Mouse (Mus musculus) midbrain, embryonic 10.5 days (tissue): ENCODE measurements at regions not wholly inside any gene's neighbourhood (a gene's known extent, or its start where the extent isn't known, plus 50 kb on each side); places are given as distances from the start of the nearest gene placed in this dataset.

Source experiments
- DNase-seq: peaks from one replicate; pipeline ENCODE4 v3.0.0-alpha.2; 2017; ENCODE audit warnings: low spot score
- H3K27ac ChIP-seq: fragments of 300-500 bp; sonication (generic); replicated peaks from 2 replicates; pipeline ENCODE4 v1.5.1; 2016; ENCODE audit warnings: mild to moderate bottlenecking
- H3K27me3 ChIP-seq: fragments of 300-500 bp; sonication (generic); 2 replicates; pipeline ENCODE4 v1.6.1; 2016; ENCODE audit warnings: low read depth, mild to moderate bottlenecking; ENCODE audit not compliant: poor library complexity, severe bottlenecking
- H3K36me3 ChIP-seq: fragments of 300-500 bp; sonication (generic); 2 replicates; pipeline ENCODE4 v1.6.1; 2016; ENCODE audit warnings: mild to moderate bottlenecking, moderate library complexity
- H3K4me1 ChIP-seq: fragments of 300-500 bp; sonication (generic); 2 replicates; pipeline ENCODE4 v1.6.1; 2016
- H3K4me3 ChIP-seq: fragments of 300-500 bp; sonication (generic); 2 replicates; pipeline ENCODE4 v1.5.1; 2016; ENCODE audit warnings: mild to moderate bottlenecking, moderate library complexity
- H3K9me3 ChIP-seq: fragments of 300-500 bp; sonication (generic); replicated peaks from 2 replicates; pipeline ENCODE4 v1.6.1; 2016; ENCODE audit warnings: mild to moderate bottlenecking
- WGBS: fragments of 180-500 bp; shearing (Covaris S2); methylation state at CpG from one replicate; pipeline ENCODE4 v1.1.7; 2016; 5-methylcytosine and 5-hydroxymethylcytosine counted together

DNA sequence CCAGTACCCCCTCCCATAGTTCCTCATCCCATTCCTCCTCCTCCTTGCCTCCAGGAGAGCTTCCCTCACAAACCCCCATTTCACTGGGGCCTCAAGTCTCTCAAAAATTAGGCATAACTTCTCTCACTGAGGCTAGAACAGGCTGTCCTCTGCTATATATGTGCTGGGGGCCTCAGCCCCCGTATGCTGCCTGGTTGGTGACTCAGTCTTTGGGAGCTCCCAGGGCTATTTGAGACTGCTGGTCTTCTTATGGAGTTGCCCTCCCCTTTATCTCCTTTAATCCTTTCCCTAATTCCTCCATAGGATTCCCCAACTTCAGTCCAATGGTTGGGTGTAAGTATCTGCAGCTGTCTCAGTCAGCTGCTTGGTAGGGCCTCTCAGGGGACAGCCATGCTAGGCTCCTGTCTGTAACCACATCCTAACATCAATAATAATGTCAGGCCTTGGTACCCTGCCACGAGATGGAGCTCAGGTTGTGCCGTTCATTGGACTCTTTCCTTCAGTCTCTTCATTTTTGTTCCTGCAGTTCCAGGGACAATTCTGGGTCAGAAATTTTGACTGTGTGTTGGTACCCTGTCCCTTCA lies 1126.1 kb upstream of the Lrrc6 start:
- 85% methylated on average over 3 of the region's 3 CpGs for WGBS
- Histone ChIP-seq H3K4me1 (no peaks in the 10 kb centered on the region), H3K27ac (no peak overlapping the region), H3K4me3 (no peak overlapping the region), H3K36me3 (no peaks in the 10 kb centered on the region), H3K27me3 (no peaks in the 10 kb centered on the region), H3K9me3 (0 out of 2 replicates have a peak, but pooled peaks cover 2% of the 10 kb centered on the region)
- no peak for DNase-seq

DNA sequence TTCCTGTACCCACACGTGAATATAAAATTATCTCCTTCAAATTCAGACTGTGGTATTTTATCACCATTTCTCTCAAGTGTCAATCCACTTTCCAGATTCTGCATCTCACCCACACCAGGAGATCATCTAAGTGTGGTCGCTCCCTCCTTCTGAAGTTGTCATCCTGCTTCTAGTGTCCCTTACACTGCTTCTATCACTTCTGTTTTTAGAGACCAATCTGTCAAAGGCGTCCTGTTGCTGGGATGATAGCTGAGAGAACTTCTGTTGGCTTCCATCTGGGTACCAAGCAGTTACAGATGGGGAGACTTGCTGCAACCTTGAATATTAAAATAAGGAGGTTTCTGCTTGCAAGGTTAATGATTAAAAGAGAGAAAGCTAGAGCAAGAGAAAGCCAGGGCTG lies 1111.2 kb upstream of the Lrrc6 start:
- Histone ChIP-seq H3K36me3 (no peaks in the 10 kb centered on the region), H3K27me3 (no peaks in the 10 kb centered on the region), H3K27ac (no peak overlapping the region), H3K4me1 (no peaks in the 10 kb centered on the region), H3K9me3 (no peaks in the 10 kb centered on the region), H3K4me3 (no peak overlapping the region)
- 84% methylated on average over 3 of the region's 3 CpGs for WGBS
- no peak for DNase-seq

DNA sequence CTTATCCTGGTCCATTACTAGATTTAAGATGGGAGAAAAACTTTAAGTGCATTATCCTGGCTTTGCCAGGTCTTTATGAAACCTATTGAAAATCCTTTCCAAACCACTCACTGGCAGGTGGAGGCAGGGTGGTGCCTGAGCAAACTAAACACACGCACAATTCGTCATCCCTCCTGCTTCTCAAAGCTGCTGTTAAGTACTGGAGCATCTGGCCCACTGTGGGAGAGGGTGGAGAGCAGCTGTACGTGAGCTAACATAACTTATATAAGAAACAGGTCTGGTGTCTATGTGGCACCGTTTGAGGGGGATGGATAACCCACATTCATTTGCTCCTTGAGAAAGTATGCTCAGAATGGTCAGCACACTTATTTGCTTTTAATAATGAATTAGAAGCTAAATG lies 1097.7 kb upstream of the Lrrc6 start:
- H3K9me3 ChIP-seq: no peaks in the 10 kb centered on the region
- no peak for DNase-seq
- H3K36me3 ChIP-seq: no peaks in the 10 kb centered on the region
- no peak overlapping the region for H3K27ac ChIP-seq
- WGBS: 85% methylated on average over 4 of the region's 4 CpGs
- no peaks in the 10 kb centered on the region for H3K27me3 ChIP-seq
- H3K4me3 ChIP-seq: no peak overlapping the region
- no peaks in the 10 kb centered on the region for H3K4me1 ChIP-seq

DNA sequence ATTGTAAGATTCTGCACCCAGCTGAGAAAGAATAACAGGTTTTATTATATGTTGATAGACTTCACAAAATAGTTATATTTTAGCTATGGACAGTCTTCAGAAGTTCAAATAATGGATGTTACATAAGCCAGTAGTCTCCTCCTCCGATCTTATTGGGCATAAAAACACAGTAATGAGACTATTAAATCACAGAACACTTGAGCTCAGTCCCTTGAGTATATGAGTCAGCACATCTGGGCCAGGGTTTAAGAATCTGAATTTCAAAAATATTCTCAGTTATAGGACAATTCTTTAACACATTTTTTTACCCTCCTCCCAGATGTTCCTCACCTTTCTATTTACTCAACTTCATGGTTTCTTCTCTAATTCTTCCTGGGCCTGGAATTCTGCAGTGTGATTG lies 1075.9 kb upstream of the Lrrc6 start:
- 91% methylated on average over 1 of the region's 1 CpGs for WGBS
- Histone ChIP-seq H3K27me3 (no peaks in the 10 kb centered on the region), H3K4me3 (no peak overlapping the region), H3K36me3 (no peaks in the 10 kb centered on the region), H3K9me3 (no peaks in the 10 kb centered on the region), H3K27ac (no peak overlapping the region), H3K4me1 (no peaks in the 10 kb centered on the region)
- DNase-seq: no peak

DNA sequence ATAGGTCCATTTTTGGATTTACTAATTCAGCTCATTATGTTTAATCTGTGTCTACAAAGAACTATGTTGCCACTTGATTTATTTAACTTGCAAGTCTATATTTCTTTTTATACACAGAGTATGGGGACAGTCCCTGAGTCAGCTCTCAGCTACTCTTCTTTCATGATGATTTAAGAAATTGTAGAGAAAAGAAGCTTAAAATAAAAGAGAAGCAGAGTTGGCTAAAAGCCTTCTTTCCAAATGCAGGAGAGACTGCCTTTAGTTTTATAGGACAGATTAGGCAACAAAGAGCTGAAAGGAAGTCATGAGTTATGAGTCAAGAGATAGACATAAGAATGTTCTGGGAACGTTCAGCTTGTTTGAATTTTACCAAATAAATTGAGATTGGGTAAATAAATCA lies 1070.9 kb upstream of the Lrrc6 start:
- Histone ChIP-seq H3K27me3 (no peaks in the 10 kb centered on the region), H3K9me3 (no peaks in the 10 kb centered on the region), H3K4me1 (no peaks in the 10 kb centered on the region), H3K4me3 (no peak overlapping the region), H3K36me3 (no peaks in the 10 kb centered on the region), H3K27ac (no peak overlapping the region)
- 83% methylated on average over 1 of the region's 1 CpGs for WGBS
- DNase-seq: no peak

DNA sequence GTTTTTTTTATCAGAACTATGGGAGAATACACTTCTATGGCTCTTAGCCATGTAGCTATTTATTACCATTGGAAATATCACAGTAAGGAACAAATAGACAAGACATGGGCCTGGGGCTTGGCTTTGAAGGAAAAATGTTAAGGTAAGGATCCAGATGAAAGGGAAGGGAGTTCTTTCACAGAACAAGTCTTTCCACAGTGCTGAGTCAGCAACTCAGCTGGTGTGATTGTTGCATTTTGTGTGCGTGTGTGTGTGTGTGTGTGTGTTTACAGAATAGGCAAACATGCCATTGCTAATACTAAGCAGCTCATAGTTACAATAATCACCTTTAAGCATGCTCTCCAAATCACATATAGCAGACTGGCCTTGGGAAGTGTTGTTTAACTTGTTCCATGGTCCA lies 1056.6 kb upstream of the Lrrc6 start:
- Histone ChIP-seq H3K27ac (no peak overlapping the region), H3K4me1 (no peaks in the 10 kb centered on the region), H3K36me3 (no peaks in the 10 kb centered on the region)

DNA sequence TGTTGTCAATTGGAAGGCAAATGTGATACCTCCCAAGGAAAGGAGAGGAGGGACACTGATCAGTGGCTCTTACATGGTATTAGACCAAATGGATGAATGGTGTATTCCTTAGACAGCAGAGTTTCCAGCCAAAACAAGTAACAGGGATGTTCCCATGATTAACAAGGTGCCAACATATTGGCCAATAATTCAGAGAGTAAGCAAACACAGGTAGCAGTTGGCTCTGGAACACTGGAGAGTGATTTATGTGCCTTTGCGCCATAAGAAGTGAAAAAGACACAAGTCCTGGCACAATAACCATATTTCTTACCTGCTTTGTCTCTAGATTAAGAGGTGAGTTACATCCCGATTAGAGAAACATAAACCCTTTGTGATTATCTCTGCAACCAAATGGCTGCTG lies 1051.2 kb upstream of the Lrrc6 start:
- Histone ChIP-seq H3K27me3 (no peaks in the 10 kb centered on the region), H3K36me3 (no peaks in the 10 kb centered on the region), H3K9me3 (no peaks in the 10 kb centered on the region), H3K27ac (no peak overlapping the region), H3K4me1 (no peaks in the 10 kb centered on the region), H3K4me3 (no peak overlapping the region)
- WGBS: 92% methylated on average over 2 of the region's 2 CpGs
- DNase-seq: no peak

More for the DNA sequence above, 1056.6 kb upstream of the Lrrc6 start:
- Histone ChIP-seq H3K4me3 (no peak overlapping the region), H3K27me3 (no peaks in the 10 kb centered on the region), H3K9me3 (no peaks in the 10 kb centered on the region)
- DNase-seq: no peak
- 95% methylated on average over 1 of the region's 1 CpGs for WGBS

DNA sequence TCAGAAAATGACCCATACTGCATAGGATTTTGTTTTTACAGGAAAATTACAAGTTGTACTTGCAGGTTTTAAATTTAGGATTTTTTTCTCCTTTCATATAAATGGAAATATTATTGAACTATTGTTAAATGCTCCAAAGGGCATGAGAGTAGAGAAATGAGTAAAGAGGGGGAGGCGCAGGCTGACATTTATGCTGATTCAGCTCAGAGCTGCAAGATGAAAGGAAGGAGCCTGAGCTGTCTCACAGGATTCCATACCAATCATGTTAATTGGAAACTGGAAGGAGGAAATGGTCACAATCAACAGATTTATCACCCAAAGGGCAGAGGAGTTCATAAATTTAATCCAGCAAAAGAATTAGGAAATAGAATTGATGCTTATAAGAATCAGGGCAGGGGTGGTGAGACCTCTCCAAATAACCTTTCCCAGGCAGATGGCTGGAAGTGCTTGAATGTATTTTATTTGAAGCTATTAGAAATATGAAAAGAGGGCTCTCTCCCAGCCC lies 1046.2 kb upstream of the Lrrc6 start:
- H3K27ac ChIP-seq: no peak overlapping the region
- WGBS: 92% methylated on average over 1 of the region's 1 CpGs
- H3K27me3 ChIP-seq: no peaks in the 10 kb centered on the region
- DNase-seq: no peak
- no peak overlapping the region for H3K4me3 ChIP-seq
- H3K9me3 ChIP-seq: no peaks in the 10 kb centered on the region
- no peaks in the 10 kb centered on the region for H3K4me1 ChIP-seq
- no peaks in the 10 kb centered on the region for H3K36me3 ChIP-seq

DNA sequence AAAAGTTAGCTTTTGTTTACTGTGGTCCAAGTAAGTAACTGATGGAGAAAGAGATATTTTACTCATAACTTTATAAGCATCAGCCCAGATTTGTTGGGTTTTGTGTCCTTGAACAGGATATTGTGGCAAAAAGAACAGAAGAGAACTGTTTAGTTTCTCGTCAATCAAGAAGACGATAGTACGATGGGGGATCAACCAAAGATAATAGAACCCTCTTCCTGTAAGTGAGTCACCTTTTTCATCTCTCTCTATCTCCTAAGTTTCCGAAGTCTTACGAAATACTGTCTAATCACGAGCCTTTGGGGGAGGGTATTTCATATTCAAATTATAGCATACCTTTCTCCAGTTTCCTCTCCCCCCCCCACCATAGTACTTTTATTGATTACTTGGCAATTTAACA lies 1045.0 kb upstream of the Lrrc6 start:
- Histone ChIP-seq H3K36me3 (no peaks in the 10 kb centered on the region), H3K27me3 (no peaks in the 10 kb centered on the region), H3K27ac (no peak overlapping the region), H3K4me3 (no peak overlapping the region), H3K9me3 (no peaks in the 10 kb centered on the region), H3K4me1 (no peaks in the 10 kb centered on the region)
- DNase-seq: no peak
- 92% methylated on average over 6 of the region's 6 CpGs for WGBS

DNA sequence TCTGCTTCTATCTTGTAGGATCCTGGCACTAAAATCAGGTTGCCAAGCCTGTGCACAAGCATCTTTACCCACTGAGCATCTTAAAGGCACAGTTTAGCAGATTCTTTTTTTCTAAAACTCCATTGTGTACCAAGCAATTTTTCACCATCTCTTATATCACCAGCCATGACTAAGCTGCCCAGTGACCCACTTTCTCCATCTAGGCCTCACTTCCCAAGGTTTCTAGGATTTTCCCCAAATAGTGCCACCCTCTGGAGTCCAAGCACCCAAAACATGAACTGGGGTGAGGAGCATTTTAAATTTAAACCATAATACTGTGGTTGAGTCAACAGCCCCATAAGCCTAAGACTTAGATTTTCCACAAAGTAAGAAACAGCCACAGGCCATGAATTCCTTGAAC lies 1013.0 kb upstream of the Lrrc6 start:
- no peaks in the 10 kb centered on the region for H3K9me3 ChIP-seq
- DNase-seq: no peak
- no peak overlapping the region for H3K27ac ChIP-seq
- H3K27me3 ChIP-seq: no peaks in the 10 kb centered on the region
- no peaks in the 10 kb centered on the region for H3K4me1 ChIP-seq
- H3K36me3 ChIP-seq: no peaks in the 10 kb centered on the region
- H3K4me3 ChIP-seq: no peak overlapping the region

DNA sequence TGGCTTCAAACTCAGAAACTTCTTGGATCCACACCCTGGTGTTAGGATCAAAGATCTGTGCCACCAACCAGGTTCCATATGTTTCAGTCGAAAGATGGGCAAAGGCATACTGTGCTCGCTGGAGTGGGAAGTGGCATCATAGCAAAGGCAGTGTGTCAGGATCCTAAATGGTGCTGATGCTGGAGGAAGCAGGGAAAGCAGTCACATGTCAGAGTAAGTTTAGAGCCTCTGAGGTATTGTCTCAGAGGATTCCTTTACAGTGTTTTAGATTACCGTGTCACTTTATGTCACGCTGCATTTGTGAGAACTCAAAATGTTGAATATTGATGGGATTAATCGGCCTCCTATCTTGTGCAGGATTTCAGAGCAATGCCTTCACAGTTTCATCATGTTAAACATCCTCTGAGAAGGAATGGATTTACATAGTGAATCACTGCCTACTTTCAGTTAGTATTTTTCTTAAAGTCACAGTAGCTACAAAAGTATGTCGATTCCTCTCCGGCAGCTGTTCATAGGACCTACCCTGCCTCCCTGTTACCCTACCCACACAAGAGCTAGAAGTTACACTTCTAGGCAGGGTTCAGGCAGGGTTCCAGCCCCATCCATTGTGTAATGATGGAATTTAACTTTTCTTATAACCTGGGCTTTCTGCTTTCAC lies 994.4 kb upstream of the Lrrc6 start:
- H3K27ac ChIP-seq: no peak overlapping the region
- no peak overlapping the region for H3K4me3 ChIP-seq
- DNase-seq: no peak
- no peaks in the 10 kb centered on the region for H3K36me3 ChIP-seq
- no peaks in the 10 kb centered on the region for H3K9me3 ChIP-seq
- WGBS: 84% methylated on average over 7 of the region's 7 CpGs
- no peaks in the 10 kb centered on the region for H3K4me1 ChIP-seq
- H3K27me3 ChIP-seq: no peaks in the 10 kb centered on the region

DNA sequence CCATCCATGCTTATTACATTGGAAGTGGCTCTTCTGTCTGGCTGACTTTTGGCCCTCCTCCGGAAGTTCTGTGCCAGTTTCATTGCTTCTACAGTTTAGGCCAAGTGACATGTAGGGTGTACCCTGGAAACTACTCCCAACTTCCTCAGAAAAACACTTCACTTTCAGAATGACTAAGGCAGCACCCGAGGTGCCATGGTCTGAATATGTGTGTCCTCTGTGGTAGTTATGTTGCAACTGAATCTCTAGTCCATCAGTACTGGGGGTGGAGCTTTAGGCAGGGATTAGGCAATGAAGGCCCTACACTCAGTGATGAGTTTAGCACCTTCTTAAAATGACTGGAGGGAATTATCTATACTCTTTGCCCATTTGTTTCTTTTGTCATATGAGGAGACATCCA lies 981.0 kb upstream of the Lrrc6 start:
- WGBS: 80% methylated on average over 2 of the region's 2 CpGs
- H3K27ac ChIP-seq: no peak overlapping the region
- no peaks in the 10 kb centered on the region for H3K27me3 ChIP-seq
- no peaks in the 10 kb centered on the region for H3K36me3 ChIP-seq
- no peaks in the 10 kb centered on the region for H3K9me3 ChIP-seq
- no peak overlapping the region for H3K4me3 ChIP-seq
- H3K4me1 ChIP-seq: no peaks in the 10 kb centered on the region
- DNase-seq: no peak

DNA sequence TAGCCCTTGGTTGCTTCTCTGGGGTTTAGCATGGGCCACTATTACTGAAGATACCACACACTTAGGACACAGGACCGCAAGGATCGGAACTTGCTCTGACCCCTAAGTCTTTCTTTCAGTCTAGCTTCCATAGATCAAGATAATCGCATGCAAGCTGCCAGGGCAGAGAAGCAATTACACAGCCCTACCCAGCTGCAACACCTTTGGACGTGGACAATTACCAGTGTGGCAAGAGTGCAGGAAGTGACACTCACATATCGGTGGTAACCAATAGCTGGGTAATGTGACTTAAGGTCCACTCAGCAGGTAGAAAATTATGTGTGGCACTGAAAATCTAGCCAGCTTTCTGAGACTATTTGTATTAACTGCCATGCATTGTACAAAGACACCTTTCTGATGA lies 973.6 kb upstream of the Lrrc6 start:
- Histone ChIP-seq H3K27me3 (no peaks in the 10 kb centered on the region), H3K4me3 (no peak overlapping the region), H3K9me3 (no peaks in the 10 kb centered on the region), H3K27ac (no peak overlapping the region), H3K36me3 (no peaks in the 10 kb centered on the region), H3K4me1 (no peaks in the 10 kb centered on the region)
- WGBS: 92% methylated on average over 5 of the region's 5 CpGs
- DNase-seq: no peak

DNA sequence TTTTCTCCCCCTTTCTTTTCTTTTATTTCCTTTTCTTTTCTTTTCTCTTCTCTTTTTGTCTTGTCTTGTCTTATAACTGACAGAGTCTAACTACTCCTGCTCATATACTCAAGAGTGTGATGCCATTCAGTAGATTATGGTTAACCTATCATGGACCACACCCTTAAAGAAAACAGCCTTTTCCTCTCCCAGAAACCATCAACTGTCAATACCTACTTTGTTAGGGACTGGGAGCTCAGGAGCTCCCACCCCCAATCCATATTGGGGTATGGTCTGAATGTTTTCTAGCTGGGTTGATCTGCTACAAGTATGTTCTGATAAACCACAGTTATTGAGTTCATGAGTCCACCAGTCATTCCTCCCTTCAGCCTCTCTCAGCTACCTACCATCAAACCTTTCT lies 972.3 kb upstream of the Lrrc6 start:
- no peak overlapping the region for H3K27ac ChIP-seq
- DNase-seq: no peak
- no peaks in the 10 kb centered on the region for H3K36me3 ChIP-seq
- H3K27me3 ChIP-seq: no peaks in the 10 kb centered on the region
- no peak overlapping the region for H3K4me3 ChIP-seq
- H3K9me3 ChIP-seq: no peaks in the 10 kb centered on the region
- H3K4me1 ChIP-seq: no peaks in the 10 kb centered on the region
